Mouse (Mus musculus) liver, embryonic 18 days (tissue): Measurements from ENCODE around the gene Dpp4. TPM values are rescaled to one million over a fixed set of nuclear protein-coding genes. Genes with fewer than 3 reads are reported as not detected.

Experiments used
- polyA plus RNA-seq: library from polyadenylated mRNA; depleted of rRNA; stranded (reverse); fragments of >200 nt; gene quantifications from 2 replicates; pipeline ENCODE4 v1.2.3, GENCODE M21; 2012; rRNA removed

Gene Dpp4
- 6.5 and 8.5 TPM in 2 replicates for polyA plus RNA-seq

DNA sequence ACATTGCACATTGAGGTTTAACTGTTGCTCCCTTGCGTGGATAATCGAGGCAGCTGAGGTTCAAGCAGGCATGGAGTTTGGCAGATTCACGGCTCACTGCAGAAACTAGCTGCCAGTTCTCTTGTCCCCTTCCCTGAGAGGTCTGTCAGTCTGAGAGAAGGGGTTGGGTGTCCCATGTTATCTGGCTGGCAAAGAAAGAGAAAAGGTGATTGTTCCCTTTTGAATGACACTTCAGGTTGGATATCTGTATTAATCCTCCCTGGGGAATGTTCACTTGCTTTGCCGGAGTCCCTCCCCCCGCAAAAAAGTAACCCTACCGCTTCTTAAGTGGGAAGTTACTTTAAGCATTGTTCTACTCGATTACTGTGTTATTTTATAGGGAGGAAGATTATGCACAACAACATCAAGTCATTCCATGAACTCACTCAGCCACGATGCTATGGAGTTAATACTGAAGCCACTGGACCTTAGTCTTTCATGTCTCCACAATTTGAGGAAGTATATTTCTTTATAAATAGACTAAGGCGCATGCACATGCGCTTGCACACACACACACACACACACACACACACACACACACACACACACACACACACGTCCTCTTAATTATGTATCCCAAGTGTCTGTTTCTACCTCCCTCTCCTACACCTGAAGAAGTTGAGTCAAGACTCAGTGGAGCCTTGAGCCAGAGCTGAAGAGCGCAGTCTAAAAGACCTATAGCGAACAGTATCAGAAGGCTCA is at the start of gene Dpp4:
Gene Dpp4 (minus strand): TSS at position 151 of the 741 bp plus-strand sequence.

Other genes starting within 250 kb of the Dpp4 start
- gene Gcg, start 71.4 kb upstream of the Dpp4 start, polyA plus RNA-seq: 0.12 TPM in 1 of 2 replicates, not detected in the other
- gene Fap, start 161.8 kb upstream of the Dpp4 start, polyA plus RNA-seq: 0.32 and 0.46 TPM in 2 replicates
- 4.7 and 6.2 TPM in 2 replicates for gene Ifih1, start 234.0 kb upstream of the Dpp4 start, polyA plus RNA-seq